Mouse (Mus musculus) embryonic facial prominence, embryonic 14.5 days (tissue): ENCODE measurements at regions not wholly inside any gene's neighbourhood (a gene's known extent, or its start where the extent isn't known, plus 50 kb on each side); places are given as distances from the start of the nearest gene placed in this dataset.

Source experiments
- ATAC-seq: fragments of 200-750 bp; cut with Nextera tagmentation; 2 replicates; pipeline ENCODE4 v1.8.0; 2017; ENCODE audit warnings: low read depth, moderate number of reproducible peaks, moderate TSS enrichment
- DNase-seq: peaks from one replicate; pipeline ENCODE4 v3.0.0-alpha.2; 2015; ENCODE audit warnings: low spot score
- H3K27ac ChIP-seq: fragments of 300-500 bp; sonication (generic); replicated peaks from 2 replicates; pipeline ENCODE4 v1.5.1; 2014; ENCODE audit warnings: low read depth, mild to moderate bottlenecking, low read length, moderate library complexity
- H3K27me3 ChIP-seq: fragments of 300-500 bp; sonication (generic); replicated peaks from 2 replicates; pipeline ENCODE4 v1.6.1; 2014; ENCODE audit warnings: low read length; ENCODE audit not compliant: control insufficient read depth, insufficient read depth
- H3K36me3 ChIP-seq: fragments of 300-500 bp; sonication (generic); 2 replicates; pipeline ENCODE4 v1.6.1; 2014; ENCODE audit warnings: low read length, mixed read lengths; ENCODE audit not compliant: control insufficient read depth, insufficient read depth
- H3K4me1 ChIP-seq: fragments of 300-500 bp; sonication (generic); 2 replicates; pipeline ENCODE4 v1.6.1; 2014; ENCODE audit warnings: antibody characterized with exemption, low read length; ENCODE audit not compliant: control insufficient read depth, insufficient read depth
- H3K4me2 ChIP-seq: fragments of 300-500 bp; sonication (generic); 2 replicates; pipeline ENCODE4 v1.6.1; 2014; ENCODE audit warnings: low read depth, mild to moderate bottlenecking, low read length, moderate library complexity, mixed read lengths
- H3K4me3 ChIP-seq: fragments of 300-500 bp; sonication (generic); 2 replicates; pipeline ENCODE4 v1.5.1; 2014; ENCODE audit warnings: low read depth, mild to moderate bottlenecking, low read length
- H3K9ac ChIP-seq: fragments of 300-500 bp; sonication (generic); 2 replicates; pipeline ENCODE4 v1.6.1; 2014; ENCODE audit warnings: low read depth, mild to moderate bottlenecking, low read length, moderate library complexity, mixed read lengths
- H3K9me3 ChIP-seq: fragments of 300-500 bp; sonication (generic); 2 replicates; pipeline ENCODE4 v1.6.1; 2016; ENCODE audit warnings: low read length; ENCODE audit not compliant: control insufficient read depth
- WGBS: fragments of 180-500 bp; shearing (Covaris S2); extraction: QIAGEN DNeasy Blood & Tissue Kit; methylation state at CpG from one replicate; pipeline ENCODE4 v1.1.7; 2014; 5-methylcytosine and 5-hydroxymethylcytosine counted together

GRCm38 (mm10) chr2:133666331-133667054 is 114.5 kb downstream of the Bmp2 start:
- WGBS, result 59% methylated on average over 9 of the region's 9 CpGs
- Histone ChIP-seq H3K4me3 (no peak overlapping the region), H3K27me3 (no peaks in the 10 kb centered on the region), H3K36me3 (no peaks in the 10 kb centered on the region), H3K9ac (no peak overlapping the region), H3K27ac (no peak overlapping the region), H3K4me2 (no peak overlapping the region), H3K4me1 (no peaks in the 10 kb centered on the region), H3K9me3 (no peaks in the 10 kb centered on the region)
- DNase-seq (peak; percentile 78), ATAC-seq (no peak)

GRCm38 (mm10) chr2:133667055-133667395 is 115.1 kb downstream of the Bmp2 start:
- H3K4me1 ChIP-seq, result no peaks in the 10 kb centered on the region
- DNase-seq, result no peak
- no peaks in the 10 kb centered on the region for H3K36me3 ChIP-seq
- no peaks in the 10 kb centered on the region for H3K27me3 ChIP-seq
- WGBS, result 68% methylated on average over 3 of the region's 3 CpGs
- no peaks in the 10 kb centered on the region for H3K9me3 ChIP-seq
- no peak overlapping the region for H3K4me3 ChIP-seq
- no peak overlapping the region for H3K4me2 ChIP-seq
- ATAC-seq, result no peak
- no peak overlapping the region for H3K9ac ChIP-seq
- no peak overlapping the region for H3K27ac ChIP-seq

GRCm38 (mm10) chr2:133669821-133670220 is 117.9 kb downstream of the Bmp2 start:
- Histone ChIP-seq H3K4me1 (no peaks in the 10 kb centered on the region), H3K27me3 (no peaks in the 10 kb centered on the region), H3K9me3 (no peaks in the 10 kb centered on the region), H3K9ac (no peak overlapping the region), H3K4me2 (no peak overlapping the region), H3K27ac (no peak overlapping the region), H3K4me3 (no peak overlapping the region), H3K36me3 (no peaks in the 10 kb centered on the region)
- 68% methylated on average over 2 of the region's 2 CpGs for WGBS
- DNase-seq, result no peak
- ATAC-seq, result peak; percentile 47; the same call in 1 of the 2 replicates

- H3K27me3 ChIP-seq, result no peaks in the 10 kb centered on the region
- no peak overlapping the region for H3K27ac ChIP-seq
- WGBS, result 79% methylated on average over 4 of the region's 4 CpGs
- no peaks in the 10 kb centered on the region for H3K36me3 ChIP-seq
- ATAC-seq (no peak), DNase-seq (no peak)
- no peak overlapping the region for H3K4me2 ChIP-seq
- no peak overlapping the region for H3K4me3 ChIP-seq
- no peak overlapping the region for H3K9ac ChIP-seq
- H3K4me1 ChIP-seq, result no peaks in the 10 kb centered on the region
- H3K9me3 ChIP-seq, result no peaks in the 10 kb centered on the region
Observed at GRCm38 (mm10) chr2:133671528-133671927, 119.6 kb downstream of the Bmp2 start.

GRCm38 (mm10) chr2:133684367-133684766 is 132.4 kb downstream of the Bmp2 start:
- no peaks in the 10 kb centered on the region for H3K27me3 ChIP-seq
- ATAC-seq (no peak), DNase-seq (no peak)
- H3K4me3 ChIP-seq, result no peak overlapping the region
- no peaks in the 10 kb centered on the region for H3K9me3 ChIP-seq
- H3K4me2 ChIP-seq, result no peak overlapping the region
- no peaks in the 10 kb centered on the region for H3K4me1 ChIP-seq
- no peak overlapping the region for H3K27ac ChIP-seq
- no peaks in the 10 kb centered on the region for H3K36me3 ChIP-seq
- H3K9ac ChIP-seq, result no peak overlapping the region

- H3K4me2 ChIP-seq, result no peak overlapping the region
- no peaks in the 10 kb centered on the region for H3K27me3 ChIP-seq
- H3K4me1 ChIP-seq, result no peaks in the 10 kb centered on the region
- no peaks in the 10 kb centered on the region for H3K9me3 ChIP-seq
- 82% methylated on average over 7 of the region's 7 CpGs for WGBS
- no peak overlapping the region for H3K27ac ChIP-seq
- ATAC-seq, result no peak
- no peak overlapping the region for H3K9ac ChIP-seq
- no peak for DNase-seq
- H3K36me3 ChIP-seq, result no peaks in the 10 kb centered on the region
- H3K4me3 ChIP-seq, result no peak overlapping the region
Observed at GRCm38 (mm10) chr2:133688121-133688787, 136.3 kb downstream of the Bmp2 start.

- Histone ChIP-seq H3K27ac (no peak overlapping the region), H3K9ac (no peak overlapping the region), H3K36me3 (no peaks in the 10 kb centered on the region), H3K27me3 (no peaks in the 10 kb centered on the region), H3K9me3 (no peaks in the 10 kb centered on the region), H3K4me2 (no peak overlapping the region), H3K4me1 (no peaks in the 10 kb centered on the region), H3K4me3 (no peak overlapping the region)
- 89% methylated on average over 3 of the region's 3 CpGs for WGBS
- DNase-seq (no peak), ATAC-seq (no peak)
Observed at GRCm38 (mm10) chr2:133688788-133689155, 136.8 kb downstream of the Bmp2 start.

GRCm38 (mm10) chr2:133708735-133709584 is 157.0 kb downstream of the Bmp2 start:
- DNase-seq, result peak; percentile 24
- no peaks in the 10 kb centered on the region for H3K27me3 ChIP-seq

More at GRCm38 (mm10) chr2:133708735-133709584, 157.0 kb downstream of the Bmp2 start:
- 49% methylated on average over 8 of the region's 8 CpGs for WGBS
- Histone ChIP-seq H3K9me3 (no peaks in the 10 kb centered on the region), H3K9ac (no peak overlapping the region), H3K27ac (no peak overlapping the region), H3K36me3 (no peaks in the 10 kb centered on the region), H3K4me3 (no peak overlapping the region), H3K4me1 (no peaks in the 10 kb centered on the region), H3K4me2 (no peak overlapping the region)
- no peak for ATAC-seq
